Mouse (Mus musculus): ENCODE data around the gene Dock2. TPM values are rescaled to one million over a fixed set of nuclear protein-coding genes. Genes with fewer than 3 reads are reported as not detected.

Gene Dock2
- polyA plus RNA-seq, 1 experiment: 48.9 TPM

DNA sequence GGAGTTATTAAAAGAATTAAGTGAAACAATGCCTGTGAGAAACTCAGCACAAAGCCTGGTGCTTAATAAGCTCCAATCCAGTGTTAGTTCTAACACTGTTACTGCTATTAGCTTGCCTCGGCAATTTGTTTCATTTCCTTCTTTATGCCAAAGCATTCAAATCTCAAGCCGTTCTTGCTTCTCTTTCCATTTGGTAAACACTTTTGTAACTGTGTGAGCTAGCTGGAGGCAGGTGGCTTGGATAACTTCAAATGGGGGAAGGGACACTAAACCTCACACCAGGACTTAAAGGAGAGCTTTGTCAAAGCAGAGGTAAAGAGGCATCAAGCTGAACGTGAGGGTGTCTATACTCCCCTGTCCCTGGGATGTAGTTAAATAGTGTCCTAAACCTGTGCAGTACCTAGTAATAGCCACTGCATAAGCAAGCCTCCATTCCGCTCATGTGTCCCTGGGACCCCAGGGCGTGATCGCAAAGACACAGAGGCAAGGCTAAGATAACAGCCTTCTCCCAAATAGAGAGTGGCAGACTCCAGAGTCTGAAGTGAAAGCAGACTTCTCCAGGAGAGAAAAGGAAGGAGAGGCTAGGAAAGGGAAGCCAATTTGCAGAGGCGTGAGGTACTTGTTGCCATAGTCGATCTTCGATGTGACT lies 56.9 kb downstream of the Dock2 start:
- H3K27me3 ChIP-seq (ENCODE audit: control insufficient read depth, insufficient read depth, low read length): no peaks in the 10 kb centered on the region
- peaks cover 80% of the 10 kb centered on the region for H3K36me3 ChIP-seq (ENCODE audit: control insufficient read depth, insufficient read depth, low read length)
- TF ChIP-seq POLR2A (IDR thresholded peaks at IDR 0.05; ENCODE audit: control insufficient read depth, extremely low read depth, insufficient read depth, low read length, poor library complexity): no peak
- TF ChIP-seq CTCF (IDR thresholded peaks at IDR 0.05; ENCODE audit: borderline replicate concordance, control insufficient read depth, extremely low read depth, insufficient read depth, low read length, poor library complexity): no peak
- 95% methylated on average over 9 of the region's 9 CpGs for WGBS
- H3K4me3 ChIP-seq (ENCODE audit: control insufficient read depth, insufficient read depth, low read length): no peak overlapping the region
- no peak for DNase-seq
- H3K4me1 ChIP-seq (replicated peaks; ENCODE audit: control insufficient read depth, insufficient read depth, low read length): no peaks in the 10 kb centered on the region
- no peak overlapping the region for H3K27ac ChIP-seq (ENCODE audit: control insufficient read depth, insufficient read depth, low read length)

DNA sequence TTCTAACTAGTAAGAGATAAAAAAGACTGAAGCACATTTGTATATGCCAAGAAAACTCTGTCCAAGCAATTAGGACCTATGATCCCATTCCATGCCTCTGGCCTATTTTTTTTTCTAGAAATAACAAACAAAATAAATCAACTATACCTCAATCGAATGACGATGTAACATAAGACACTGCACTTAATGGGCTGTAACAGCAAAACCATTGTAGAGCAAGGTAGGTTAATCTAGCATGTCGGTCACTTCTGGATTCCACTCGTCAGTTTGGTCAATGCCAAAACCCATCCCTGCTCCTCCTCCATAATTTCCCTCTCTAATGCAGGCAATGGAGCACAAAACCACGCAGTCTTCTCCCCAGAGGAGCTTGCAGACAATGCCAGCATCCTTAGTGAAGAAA lies 70.3 kb downstream of the Dock2 start:
- Histone ChIP-seq H3K36me3 (ENCODE audit: control insufficient read depth, insufficient read depth, low read length) (peaks cover 70% of the 10 kb centered on the region), H3K27me3 (ENCODE audit: control insufficient read depth, insufficient read depth, low read length) (no peaks in the 10 kb centered on the region), H3K27ac (ENCODE audit: control insufficient read depth, insufficient read depth, low read length) (no peak overlapping the region), H3K4me3 (ENCODE audit: control insufficient read depth, insufficient read depth, low read length) (no peak overlapping the region), H3K4me1 (replicated peaks; ENCODE audit: control insufficient read depth, insufficient read depth, low read length) (no peaks in the 10 kb centered on the region)
- WGBS: 94% methylated on average over 5 of the region's 5 CpGs
- no peak for DNase-seq
- TF ChIP-seq CTCF (IDR thresholded peaks at IDR 0.05; ENCODE audit: borderline replicate concordance, control insufficient read depth, extremely low read depth, insufficient read depth, low read length, poor library complexity) (no peak), POLR2A (IDR thresholded peaks at IDR 0.05; ENCODE audit: control insufficient read depth, extremely low read depth, insufficient read depth, low read length, poor library complexity) (no peak)

DNA sequence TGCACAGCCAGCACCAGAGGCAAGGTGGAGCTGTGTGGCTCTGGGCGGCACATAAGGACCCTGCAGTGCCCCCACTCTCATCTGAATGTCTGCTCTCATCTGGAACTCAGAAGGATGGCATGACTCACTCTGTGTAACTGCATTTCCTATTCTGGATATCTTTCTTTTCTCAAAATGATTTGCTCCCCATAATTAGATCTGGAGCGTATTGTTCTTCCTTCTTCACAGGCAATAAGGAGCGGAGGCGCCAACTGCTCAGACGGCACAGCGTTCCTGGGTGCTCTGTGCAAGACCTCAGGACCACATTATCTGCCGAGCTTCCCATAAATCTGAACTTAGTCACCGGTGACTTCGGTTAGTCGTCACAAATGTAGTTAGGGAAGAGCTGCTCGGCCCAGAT lies 75.4 kb downstream of the Dock2 start:
- no peak for DNase-seq
- H3K27me3 ChIP-seq (ENCODE audit: control insufficient read depth, insufficient read depth, low read length): no peaks in the 10 kb centered on the region
- no peak for TF ChIP-seq CTCF (IDR thresholded peaks at IDR 0.05; ENCODE audit: borderline replicate concordance, control insufficient read depth, extremely low read depth, insufficient read depth, low read length, poor library complexity)
- TF ChIP-seq POLR2A (IDR thresholded peaks at IDR 0.05; ENCODE audit: control insufficient read depth, extremely low read depth, insufficient read depth, low read length, poor library complexity): no peak
- H3K4me1 ChIP-seq (replicated peaks; ENCODE audit: control insufficient read depth, insufficient read depth, low read length): no peaks in the 10 kb centered on the region
- H3K4me3 ChIP-seq (ENCODE audit: control insufficient read depth, insufficient read depth, low read length): no peak overlapping the region
- H3K27ac ChIP-seq (ENCODE audit: control insufficient read depth, insufficient read depth, low read length): no peak overlapping the region
- whole genome bisulfite sequencing: 99% methylated on average over 11 of the region's 11 CpGs
- H3K36me3 ChIP-seq (ENCODE audit: control insufficient read depth, insufficient read depth, low read length): peaks cover 79% of the 10 kb centered on the region

- 30% methylated on average over 5 of the region's 5 CpGs for WGBS
- TF ChIP-seq CTCF (IDR thresholded peaks at IDR 0.05; ENCODE audit: borderline replicate concordance, control insufficient read depth, extremely low read depth, insufficient read depth, low read length, poor library complexity) (no peak), POLR2A (IDR thresholded peaks at IDR 0.05; ENCODE audit: control insufficient read depth, extremely low read depth, insufficient read depth, low read length, poor library complexity) (no peak)
- no peak overlapping the region for H3K4me3 ChIP-seq (ENCODE audit: control insufficient read depth, insufficient read depth, low read length)
- H3K4me1 ChIP-seq (replicated peaks; ENCODE audit: control insufficient read depth, insufficient read depth, low read length): no peaks in the 10 kb centered on the region
- H3K36me3 ChIP-seq (ENCODE audit: control insufficient read depth, insufficient read depth, low read length): peaks cover 70% of the 10 kb centered on the region
- DNase-seq: no peak
- no peak overlapping the region for H3K27ac ChIP-seq (ENCODE audit: control insufficient read depth, insufficient read depth, low read length)
- no peaks in the 10 kb centered on the region for H3K27me3 ChIP-seq (ENCODE audit: control insufficient read depth, insufficient read depth, low read length)
Observed at GRCm38 (mm10) chr11:34707360-34707759, 76.3 kb downstream of the Dock2 start.

DNA sequence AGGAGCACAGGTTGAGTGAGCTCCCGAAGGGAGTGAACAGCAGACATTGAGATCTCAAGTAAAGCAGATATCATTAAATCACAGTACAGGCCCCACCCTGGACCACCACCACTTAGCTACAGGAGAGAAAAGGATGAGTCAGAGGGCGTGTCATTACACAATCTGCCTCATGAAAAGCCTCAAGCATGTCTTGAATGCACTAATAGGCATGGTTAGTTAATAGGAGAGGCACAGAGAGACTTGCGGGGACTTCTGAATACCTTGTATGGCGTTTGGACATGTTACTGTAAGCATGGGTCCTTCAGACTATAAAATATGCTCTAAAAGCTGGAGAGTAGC lies 78.6 kb downstream of the Dock2 start:
- WGBS: 97% methylated on average over 4 of the region's 4 CpGs
- Histone ChIP-seq H3K27me3 (ENCODE audit: control insufficient read depth, insufficient read depth, low read length) (no peaks in the 10 kb centered on the region), H3K4me1 (replicated peaks; ENCODE audit: control insufficient read depth, insufficient read depth, low read length) (no peaks in the 10 kb centered on the region), H3K36me3 (ENCODE audit: control insufficient read depth, insufficient read depth, low read length) (peaks cover 63% of the 10 kb centered on the region), H3K4me3 (ENCODE audit: control insufficient read depth, insufficient read depth, low read length) (no peak overlapping the region), H3K27ac (ENCODE audit: control insufficient read depth, insufficient read depth, low read length) (no peak overlapping the region)
- TF ChIP-seq POLR2A (IDR thresholded peaks at IDR 0.05; ENCODE audit: control insufficient read depth, extremely low read depth, insufficient read depth, low read length, poor library complexity) (no peak), CTCF (IDR thresholded peaks at IDR 0.05; ENCODE audit: borderline replicate concordance, control insufficient read depth, extremely low read depth, insufficient read depth, low read length, poor library complexity) (no peak)
- no peak for DNase-seq

- no peak overlapping the region for H3K27ac ChIP-seq (ENCODE audit: control insufficient read depth, insufficient read depth, low read length)
- H3K27me3 ChIP-seq (ENCODE audit: control insufficient read depth, insufficient read depth, low read length): no peaks in the 10 kb centered on the region
- H3K4me3 ChIP-seq (ENCODE audit: control insufficient read depth, insufficient read depth, low read length): no peak overlapping the region
- H3K36me3 ChIP-seq (ENCODE audit: control insufficient read depth, insufficient read depth, low read length): peaks cover 58% of the 10 kb centered on the region
- DNase-seq: no peak
- H3K4me1 ChIP-seq (replicated peaks; ENCODE audit: control insufficient read depth, insufficient read depth, low read length): no peaks in the 10 kb centered on the region
- WGBS: 93% methylated on average over 8 of the region's 8 CpGs
- TF ChIP-seq CTCF (IDR thresholded peaks at IDR 0.05; ENCODE audit: borderline replicate concordance, control insufficient read depth, extremely low read depth, insufficient read depth, low read length, poor library complexity) (no peak), POLR2A (IDR thresholded peaks at IDR 0.05; ENCODE audit: control insufficient read depth, extremely low read depth, insufficient read depth, low read length, poor library complexity) (no peak)
Observed at GRCm38 (mm10) chr11:34704384-34705107, 79.1 kb downstream of the Dock2 start.
